Mouse (Mus musculus) E14TG2a.4 (cell line): ENCODE measurements at regions not wholly inside any gene's neighbourhood (a gene's known extent, or its start where the extent isn't known, plus 50 kb on each side); places are given as distances from the start of the nearest gene placed in this dataset.
A peak's percentile ranks its signal among the peaks of the same experiment; 100 is the strongest.

Source experiments
- H3K27me3 ChIP-seq: 2 replicates; pipeline ENCODE4 v1.6.1; 2014; ENCODE audit warnings: low read length, control low read depth; ENCODE audit not compliant: insufficient read depth
- H3K36me3 ChIP-seq: 2 replicates; pipeline ENCODE4 v1.6.1; 2014; ENCODE audit warnings: low read length, control low read depth; ENCODE audit not compliant: insufficient read depth
- H3K4me1 ChIP-seq: replicated peaks from 2 replicates; pipeline ENCODE4 v1.6.1; 2014; ENCODE audit warnings: low read depth, low read length, control low read depth
- H3K4me3 ChIP-seq: replicated peaks from 2 replicates; pipeline ENCODE4 v1.5.1; 2014; ENCODE audit warnings: mild to moderate bottlenecking, low read length
- H3K9me3 ChIP-seq: 2 replicates; pipeline ENCODE4 v1.6.1; 2014; ENCODE audit warnings: low read length, control low read depth
- CTCF ChIP-seq: conservative IDR thresholded peaks from 2 replicates; pipeline ENCODE4 v1.5.1; 2014; ENCODE audit warnings: low read length
- NANOG ChIP-seq: IDR thresholded peaks from 2 replicates; pipeline ENCODE4 v1.6.1; 2014; ENCODE audit warnings: borderline replicate concordance, low read length, mixed read lengths
- POU5F1 ChIP-seq: IDR thresholded peaks from 2 replicates; pipeline ENCODE4 v1.6.1; 2014; ENCODE audit warnings: low read length, borderline replicate concordance

GRCm38 (mm10) chr2:75517096-75517495 lies 142.0 kb upstream of the Hnrnpa3 start:
- no peaks in the 10 kb centered on the region for H3K36me3 ChIP-seq
- TF ChIP-seq NANOG (no peak), CTCF (no peak), POU5F1 (no peak)
- no peak overlapping the region for H3K4me3 ChIP-seq
- 0 out of 2 replicates have a peak, but pooled peaks cover 3% of the 10 kb centered on the region for H3K9me3 ChIP-seq
- no peaks in the 10 kb centered on the region for H3K27me3 ChIP-seq
- no peaks in the 10 kb centered on the region for H3K4me1 ChIP-seq

GRCm38 (mm10) chr2:75518607-75519006 lies 140.5 kb upstream of the Hnrnpa3 start:
- H3K4me3 ChIP-seq, result no peak overlapping the region
- no peak for TF ChIP-seq NANOG
- TF ChIP-seq POU5F1, result no peak
- no peak for TF ChIP-seq CTCF
- no peaks in the 10 kb centered on the region for H3K9me3 ChIP-seq
- no peaks in the 10 kb centered on the region for H3K36me3 ChIP-seq
- no peaks in the 10 kb centered on the region for H3K27me3 ChIP-seq
- no peaks in the 10 kb centered on the region for H3K4me1 ChIP-seq

DNA sequence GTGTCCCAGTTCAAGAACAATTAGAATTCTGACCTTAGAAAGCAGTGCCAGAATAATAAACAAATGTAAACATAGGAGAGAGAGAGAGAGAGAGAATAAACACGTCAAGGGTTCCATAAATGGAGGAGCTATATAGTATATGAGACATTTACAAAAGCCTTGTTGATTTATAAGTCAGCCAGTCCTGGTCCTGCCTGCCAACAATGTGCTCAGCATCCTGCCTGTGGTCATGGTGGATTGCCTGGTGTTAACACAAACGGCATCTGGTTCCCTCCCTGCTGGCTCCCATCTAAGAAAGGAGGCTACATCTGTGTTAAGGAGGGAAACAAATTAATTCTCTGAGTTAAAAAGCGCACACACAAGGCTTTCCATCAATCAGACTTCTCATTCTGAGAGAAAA lies 133.5 kb upstream of the Hnrnpa3 start:
- H3K36me3 ChIP-seq, result no peaks in the 10 kb centered on the region
- H3K27me3 ChIP-seq, result no peaks in the 10 kb centered on the region
- no peaks in the 10 kb centered on the region for H3K4me1 ChIP-seq
- TF ChIP-seq POU5F1 (no peak), CTCF (no peak), NANOG (no peak)
- no peaks in the 10 kb centered on the region for H3K9me3 ChIP-seq
- no peak overlapping the region for H3K4me3 ChIP-seq

DNA sequence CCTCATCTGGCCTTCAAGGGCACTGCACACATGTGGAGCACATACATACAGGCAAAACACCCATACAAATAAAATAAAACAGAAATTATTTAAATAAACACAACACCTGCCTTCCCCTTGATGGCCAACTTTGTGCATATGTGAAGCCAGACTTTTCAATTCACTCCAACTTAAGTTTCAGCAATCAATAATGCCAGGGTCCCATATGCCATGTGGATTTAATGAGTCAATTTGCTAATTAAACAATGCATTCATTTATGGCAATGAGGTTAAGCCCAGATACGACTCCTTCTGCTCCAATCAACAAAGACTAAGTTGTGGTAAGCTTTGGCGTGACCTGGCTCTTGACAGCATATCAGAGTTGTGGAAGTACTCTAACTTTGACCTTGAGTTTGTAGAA lies 130.4 kb upstream of the Hnrnpa3 start:
- TF ChIP-seq CTCF, result no peak; the same call in 1 of the 2 replicates
- no peak for TF ChIP-seq POU5F1
- no peak for TF ChIP-seq NANOG
- no peaks in the 10 kb centered on the region for H3K27me3 ChIP-seq
- H3K4me3 ChIP-seq, result no peak overlapping the region
- H3K9me3 ChIP-seq, result no peaks in the 10 kb centered on the region
- H3K4me1 ChIP-seq, result no peaks in the 10 kb centered on the region; the same call in 1 of the 2 replicates
- no peaks in the 10 kb centered on the region for H3K36me3 ChIP-seq

- no peaks in the 10 kb centered on the region for H3K27me3 ChIP-seq
- H3K9me3 ChIP-seq, result no peaks in the 10 kb centered on the region
- H3K4me1 ChIP-seq, result no peaks in the 10 kb centered on the region; the same call in 1 of the 2 replicates
- H3K4me3 ChIP-seq, result no peak overlapping the region
- TF ChIP-seq POU5F1 (no peak), CTCF (no peak), NANOG (0 out of 2 replicates have a peak, but pooled peaks have one; percentile 15)
- no peaks in the 10 kb centered on the region for H3K36me3 ChIP-seq
These were observed 120.9 kb upstream of the Hnrnpa3 start for GRCm38 (mm10) chr2:75538114-75538513.

GRCm38 (mm10) chr2:75539726-75540125 lies 119.3 kb upstream of the Hnrnpa3 start:
- no peaks in the 10 kb centered on the region for H3K27me3 ChIP-seq
- H3K36me3 ChIP-seq, result no peaks in the 10 kb centered on the region
- H3K4me3 ChIP-seq, result no peak overlapping the region
- no peak for TF ChIP-seq NANOG
- no peaks in the 10 kb centered on the region for H3K4me1 ChIP-seq
- no peaks in the 10 kb centered on the region for H3K9me3 ChIP-seq

- H3K36me3 ChIP-seq, result no peaks in the 10 kb centered on the region
- H3K4me1 ChIP-seq, result no peaks in the 10 kb centered on the region
- no peak overlapping the region for H3K4me3 ChIP-seq
- no peaks in the 10 kb centered on the region for H3K9me3 ChIP-seq
- TF ChIP-seq NANOG, result no peak
- no peak for TF ChIP-seq CTCF
- TF ChIP-seq POU5F1, result no peak
- H3K27me3 ChIP-seq, result no peaks in the 10 kb centered on the region
These were observed 116.7 kb upstream of the Hnrnpa3 start for GRCm38 (mm10) chr2:75542331-75542730.

- TF ChIP-seq POU5F1, result no peak
- TF ChIP-seq CTCF, result no peak
- TF ChIP-seq NANOG, result no peak
- Histone ChIP-seq H3K4me3 (no peak overlapping the region), H3K36me3 (no peaks in the 10 kb centered on the region), H3K9me3 (no peaks in the 10 kb centered on the region), H3K4me1 (no peaks in the 10 kb centered on the region), H3K27me3 (no peaks in the 10 kb centered on the region)
These were observed 116.3 kb upstream of the Hnrnpa3 start for GRCm38 (mm10) chr2:75542781-75543180.

DNA sequence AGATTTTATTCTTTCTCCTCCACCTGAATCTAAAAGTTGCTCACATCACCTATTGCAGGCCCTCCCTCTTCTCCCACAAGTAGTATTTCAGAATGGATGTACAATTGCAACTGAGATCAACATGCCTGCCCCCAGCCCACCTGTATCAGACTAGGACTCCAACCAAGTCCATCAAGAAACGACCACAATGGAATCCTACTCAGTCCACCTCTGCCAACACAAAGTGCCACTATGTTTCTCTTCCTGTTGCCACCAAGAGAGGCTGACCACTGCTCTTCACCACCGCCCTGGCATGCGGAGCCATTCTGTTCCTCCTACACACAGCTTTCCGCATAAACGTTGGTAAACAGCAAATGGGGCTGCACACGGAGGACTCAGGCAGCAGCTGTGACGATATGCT lies 113.1 kb upstream of the Hnrnpa3 start:
- H3K9me3 ChIP-seq, result no peaks in the 10 kb centered on the region
- H3K36me3 ChIP-seq, result no peaks in the 10 kb centered on the region
- no peak overlapping the region for H3K4me3 ChIP-seq
- H3K27me3 ChIP-seq, result no peaks in the 10 kb centered on the region
- H3K4me1 ChIP-seq, result no peaks in the 10 kb centered on the region
- TF ChIP-seq CTCF, result no peak
